Mouse (Mus musculus) liver, embryonic 12.5 days (tissue): ENCODE measurements around the gene Naaladl2. TPM values are rescaled to one million over a fixed set of nuclear protein-coding genes. Genes with fewer than 3 reads are reported as not detected.
"Not testable (repeated sequence)": the region's sequence is repeated elsewhere in the genome, so short reads cannot be mapped to it uniquely, and the experiment has no call there.

Source experiments
- ATAC-seq: fragments of 200-750 bp; cut with Nextera tagmentation; 2 replicates; pipeline ENCODE4 v1.8.0; 2017; ENCODE audit warnings: moderate number of reproducible peaks, mild to moderate bottlenecking, moderate library complexity
- H3K27ac ChIP-seq: fragments of 300-500 bp; sonication (generic); 2 replicates; pipeline ENCODE4 v1.5.1; 2016; ENCODE audit warnings: mild to moderate bottlenecking
- H3K27me3 ChIP-seq: fragments of 300-500 bp; sonication (generic); replicated peaks from 2 replicates; pipeline ENCODE4 v1.6.1; 2016; ENCODE audit warnings: mild to moderate bottlenecking, moderate library complexity
- H3K36me3 ChIP-seq: fragments of 300-500 bp; sonication (generic); 2 replicates; pipeline ENCODE4 v1.6.1; 2016; ENCODE audit warnings: mild to moderate bottlenecking, moderate library complexity
- H3K4me1 ChIP-seq: fragments of 300-500 bp; sonication (generic); 2 replicates; pipeline ENCODE4 v1.6.1; 2016
- H3K4me2 ChIP-seq: fragments of 300-500 bp; sonication (generic); 2 replicates; pipeline ENCODE4 v1.6.1; 2016; ENCODE audit warnings: mild to moderate bottlenecking, moderate library complexity
- H3K4me3 ChIP-seq: fragments of 300-500 bp; sonication (generic); 2 replicates; pipeline ENCODE4 v1.5.1; 2016; ENCODE audit warnings: mild to moderate bottlenecking, moderate library complexity
- H3K9ac ChIP-seq: fragments of 300-500 bp; sonication (generic); 2 replicates; pipeline ENCODE4 v1.6.1; 2016; ENCODE audit warnings: mild to moderate bottlenecking, moderate library complexity
- H3K9me3 ChIP-seq: fragments of 300-500 bp; sonication (generic); replicated peaks from 2 replicates; pipeline ENCODE4 v1.6.1; 2016; ENCODE audit warnings: mild to moderate bottlenecking, moderate library complexity
- WGBS: fragments of 180-500 bp; shearing (Covaris S2); methylation state at CpG from one replicate; pipeline ENCODE4 v1.1.7; 2016; ENCODE audit not compliant: insufficient replicate concordance; 5-methylcytosine and 5-hydroxymethylcytosine counted together
- polyA plus RNA-seq: library from polyadenylated mRNA; unstranded; fragments of >200 nt; fragmentation: Nextera tagmentation; extraction: Ambion mirVana; gene quantifications from 2 replicates; pipeline ENCODE4 v1.2.1, GENCODE M21; 2016

Naaladl2 gene
- polyA plus RNA-seq, 1 experiment from 2014 or later: 0.25 TPM

DNA sequence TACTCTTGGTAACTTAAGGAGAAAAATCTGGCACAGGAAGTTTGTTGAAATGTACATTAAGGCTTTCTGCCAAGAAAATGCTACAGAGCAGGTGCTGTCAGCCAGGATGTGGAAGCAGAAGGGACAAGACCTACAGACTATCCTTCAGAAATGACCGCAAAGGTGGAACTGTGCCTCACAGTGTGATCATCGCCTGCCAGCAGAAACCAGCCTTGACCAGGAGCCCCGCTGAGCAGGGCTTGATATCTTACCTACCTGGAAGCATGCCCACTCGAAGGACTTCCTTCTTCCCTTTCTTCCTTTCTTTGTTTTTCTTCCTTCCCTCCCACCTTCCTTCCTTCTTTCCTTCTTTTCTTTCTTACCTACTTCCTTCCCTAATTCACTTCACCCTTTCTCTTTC is 69.8 kb downstream of the Naaladl2 start:
- 44% methylated on average over 4 of the region's 4 CpGs for WGBS
- no peak for ATAC-seq

DNA sequence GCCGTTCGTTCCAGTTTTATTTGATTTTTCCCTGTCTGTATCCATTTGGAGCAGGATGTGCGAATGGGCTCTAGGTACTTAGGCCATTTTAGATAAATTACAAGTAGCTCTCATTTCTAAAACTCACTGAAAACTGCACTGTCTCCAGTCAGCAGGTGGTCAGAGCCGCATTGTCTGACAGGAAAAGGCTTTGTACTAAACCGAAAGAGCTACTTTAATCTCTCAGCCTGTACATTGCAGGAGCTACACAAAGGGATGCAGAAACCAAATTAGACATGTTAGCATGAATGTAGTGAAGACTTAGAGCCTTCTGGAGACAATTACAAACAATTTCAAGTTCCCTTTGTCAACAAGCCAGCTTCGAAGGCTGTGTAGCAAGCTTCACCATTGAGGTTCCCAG is 70.2 kb downstream of the Naaladl2 start:
- Histone ChIP-seq H3K4me3 (no peak overlapping the region), H3K4me2 (no peak overlapping the region), H3K9ac (no peak overlapping the region), H3K27ac (no peak overlapping the region), H3K36me3 (no peaks in the 10 kb centered on the region), H3K4me1 (no peaks in the 10 kb centered on the region), H3K9me3 (no peaks in the 10 kb centered on the region), H3K27me3 (no peaks in the 10 kb centered on the region)
- WGBS: 69% methylated on average over 6 of the region's 6 CpGs
- no peak for ATAC-seq

More for the DNA sequence above, 69.8 kb downstream of the Naaladl2 start:
- no peak overlapping the region for H3K27ac ChIP-seq
- no peak overlapping the region for H3K4me3 ChIP-seq
- H3K36me3 ChIP-seq: no peaks in the 10 kb centered on the region
- no peak overlapping the region for H3K4me2 ChIP-seq
- H3K27me3 ChIP-seq: no peaks in the 10 kb centered on the region
- no peak overlapping the region for H3K9ac ChIP-seq
- no peaks in the 10 kb centered on the region for H3K4me1 ChIP-seq
- H3K9me3 ChIP-seq: no peaks in the 10 kb centered on the region

GRCm38 (mm10) chr3:25063217-25063616 is 80.8 kb downstream of the Naaladl2 start:
- H3K4me2 ChIP-seq: no peak overlapping the region
- H3K4me1 ChIP-seq: no peaks in the 10 kb centered on the region
- no peaks in the 10 kb centered on the region for H3K9me3 ChIP-seq
- H3K9ac ChIP-seq: no peak overlapping the region
- no peak for ATAC-seq
- no peaks in the 10 kb centered on the region for H3K36me3 ChIP-seq
- no peak overlapping the region for H3K4me3 ChIP-seq
- H3K27ac ChIP-seq: no peak overlapping the region
- 64% methylated on average over 4 of the region's 4 CpGs for WGBS
- no peaks in the 10 kb centered on the region for H3K27me3 ChIP-seq

DNA sequence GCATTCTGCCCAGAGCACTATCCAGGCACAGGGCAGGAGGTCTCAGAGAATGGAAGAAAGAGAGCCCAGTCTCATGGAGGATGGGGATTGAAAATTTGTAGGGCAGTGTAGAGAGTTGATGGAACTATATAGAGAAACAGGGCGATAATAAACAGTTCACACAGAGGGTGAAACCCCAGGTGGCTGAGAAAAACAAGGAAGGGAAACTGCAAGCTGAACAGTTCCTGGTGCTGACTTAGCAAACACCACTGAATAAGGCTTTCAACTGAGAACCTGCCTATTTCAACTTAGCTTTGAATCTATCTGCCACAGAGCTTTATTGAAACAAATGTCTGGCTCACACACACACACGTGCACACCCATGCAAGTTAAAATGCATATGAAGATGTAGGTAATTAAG is 91.1 kb downstream of the Naaladl2 start:
- WGBS: 15% methylated on average over 2 of the region's 2 CpGs
- ATAC-seq: no peak
- Histone ChIP-seq H3K9me3 (no peaks in the 10 kb centered on the region), H3K27ac (no peak overlapping the region), H3K4me2 (no peak overlapping the region), H3K36me3 (no peaks in the 10 kb centered on the region), H3K9ac (no peak overlapping the region), H3K4me3 (no peak overlapping the region), H3K4me1 (no peaks in the 10 kb centered on the region), H3K27me3 (no peaks in the 10 kb centered on the region)

GRCm38 (mm10) chr3:25019972-25020371 is 124.1 kb downstream of the Naaladl2 start:
- Histone ChIP-seq H3K4me3 (no peak overlapping the region), H3K36me3 (no peaks in the 10 kb centered on the region), H3K9ac (no peak overlapping the region), H3K4me1 (no peaks in the 10 kb centered on the region), H3K4me2 (no peak overlapping the region), H3K9me3 (no peaks in the 10 kb centered on the region), H3K27ac (no peak overlapping the region), H3K27me3 (no peaks in the 10 kb centered on the region)
- no peak for ATAC-seq
- 62% methylated on average over 5 of the region's 5 CpGs for WGBS

GRCm38 (mm10) chr3:25010751-25011150 is 133.3 kb downstream of the Naaladl2 start:
- no peak overlapping the region for H3K27ac ChIP-seq
- no peaks in the 10 kb centered on the region for H3K4me1 ChIP-seq
- no peak for ATAC-seq
- 82% methylated on average over 1 of the region's 1 CpGs for WGBS
- H3K4me2 ChIP-seq: no peak overlapping the region
- H3K36me3 ChIP-seq: no peaks in the 10 kb centered on the region
- H3K9ac ChIP-seq: no peak overlapping the region
- no peak overlapping the region for H3K4me3 ChIP-seq
- no peaks in the 10 kb centered on the region for H3K27me3 ChIP-seq
- no peaks in the 10 kb centered on the region for H3K9me3 ChIP-seq

DNA sequence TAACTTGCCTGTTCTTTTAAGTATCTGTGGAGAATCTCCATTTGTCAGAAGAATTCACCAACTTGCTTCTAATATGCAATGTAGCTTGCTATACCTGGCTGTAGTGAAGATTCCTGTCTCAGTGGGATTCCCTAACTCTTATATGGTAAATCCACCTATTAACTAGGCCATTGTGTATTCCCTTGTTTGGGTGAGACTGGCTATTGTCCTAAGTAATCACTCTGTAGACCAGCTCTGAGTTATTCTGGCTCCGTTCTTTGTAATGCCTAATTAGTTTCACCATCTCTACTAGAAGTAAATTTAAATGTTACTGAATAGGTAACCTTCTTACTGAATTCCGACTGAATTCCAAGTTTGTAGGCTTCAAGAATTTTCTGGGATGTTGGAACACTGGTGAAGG is 137.3 kb downstream of the Naaladl2 start:
- H3K4me3 ChIP-seq, H3K27me3 ChIP-seq, H3K36me3 ChIP-seq, ATAC-seq, H3K9me3 ChIP-seq, H3K4me1 ChIP-seq, H3K9ac ChIP-seq, H3K27ac ChIP-seq, H3K4me2 ChIP-seq: not testable (repeated sequence)
- WGBS: 51% methylated on average over 2 of the region's 2 CpGs

DNA sequence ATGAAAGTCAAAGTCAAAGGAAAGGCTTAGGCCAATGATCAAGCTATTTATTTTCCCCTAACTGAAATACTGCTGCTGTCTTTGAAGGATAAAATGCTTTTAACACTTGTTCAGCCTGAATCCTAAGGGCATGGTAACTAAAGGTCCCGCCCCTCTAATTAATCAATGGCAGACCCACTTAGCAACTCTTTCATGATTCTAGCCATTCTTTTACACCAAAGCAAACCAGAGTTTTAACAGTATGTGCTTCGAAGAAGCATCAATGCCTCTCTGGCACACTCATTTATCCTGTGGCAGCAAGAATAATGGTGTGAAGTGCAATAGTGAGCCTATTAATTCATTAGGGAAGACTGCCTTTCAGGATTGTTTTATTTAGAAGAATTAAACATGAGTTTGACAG is 151.5 kb downstream of the Naaladl2 start:
- H3K27me3 ChIP-seq: no peaks in the 10 kb centered on the region
- H3K36me3 ChIP-seq: no peaks in the 10 kb centered on the region
- no peak overlapping the region for H3K4me2 ChIP-seq
- WGBS: 49% methylated on average over 2 of the region's 2 CpGs
- ATAC-seq: no peak
- H3K4me3 ChIP-seq: no peak overlapping the region
- no peak overlapping the region for H3K27ac ChIP-seq
- no peak overlapping the region for H3K9ac ChIP-seq
- H3K4me1 ChIP-seq: no peaks in the 10 kb centered on the region
- H3K9me3 ChIP-seq: no peaks in the 10 kb centered on the region

DNA sequence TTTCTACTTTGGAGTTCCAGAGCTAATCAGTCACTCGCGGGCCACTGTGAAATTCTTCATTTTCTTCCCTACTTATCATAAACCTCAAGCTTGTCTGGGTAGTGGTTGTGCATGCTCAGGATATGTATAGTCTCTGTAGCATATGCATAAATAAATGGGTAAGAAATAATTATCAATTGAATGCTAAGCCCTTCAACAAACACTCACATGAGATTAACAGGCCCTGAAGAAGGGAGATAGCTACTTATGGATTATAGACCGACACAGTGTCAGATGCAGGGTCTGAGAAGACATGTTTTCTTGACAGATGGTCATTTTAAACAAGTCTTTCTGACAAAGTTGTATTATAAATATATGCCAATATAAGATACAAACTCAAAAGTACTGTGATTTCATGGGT is 152.0 kb downstream of the Naaladl2 start:
- no peak overlapping the region for H3K9ac ChIP-seq
- no peaks in the 10 kb centered on the region for H3K9me3 ChIP-seq
- WGBS: 75% methylated on average over 3 of the region's 3 CpGs
- H3K27ac ChIP-seq: no peak overlapping the region
- no peak overlapping the region for H3K4me2 ChIP-seq
- ATAC-seq: no peak
- H3K4me1 ChIP-seq: no peaks in the 10 kb centered on the region
- H3K36me3 ChIP-seq: no peaks in the 10 kb centered on the region
- H3K4me3 ChIP-seq: no peak overlapping the region
- no peaks in the 10 kb centered on the region for H3K27me3 ChIP-seq

GRCm38 (mm10) chr3:24982111-24982510 is 161.9 kb downstream of the Naaladl2 start:
- no peak for ATAC-seq
- no peak overlapping the region for H3K9ac ChIP-seq
- no peak overlapping the region for H3K4me2 ChIP-seq
- H3K27me3 ChIP-seq: no peaks in the 10 kb centered on the region
- no peak overlapping the region for H3K27ac ChIP-seq
- 67% methylated on average over 4 of the region's 4 CpGs for WGBS
- no peaks in the 10 kb centered on the region for H3K4me1 ChIP-seq
- no peaks in the 10 kb centered on the region for H3K9me3 ChIP-seq
- H3K36me3 ChIP-seq: no peaks in the 10 kb centered on the region
- H3K4me3 ChIP-seq: no peak overlapping the region

DNA sequence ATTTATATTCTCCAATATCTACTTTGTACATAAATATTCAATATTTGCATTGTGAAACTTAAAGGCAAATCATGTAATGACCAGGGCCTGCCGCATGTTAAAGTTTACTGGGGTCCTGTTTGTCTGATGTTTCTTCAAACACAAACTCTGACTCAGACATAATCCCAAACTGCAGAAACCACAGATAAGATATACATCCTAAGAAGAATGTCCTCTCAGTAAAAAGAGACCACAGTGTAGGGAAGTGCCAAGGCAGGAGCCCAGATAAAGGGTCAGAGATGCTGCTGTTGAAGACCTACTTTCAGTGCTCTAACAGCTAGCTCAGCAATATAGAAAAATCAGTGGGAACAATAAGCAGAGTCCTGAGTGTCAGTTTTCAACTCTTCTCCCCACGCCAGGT is 201.9 kb downstream of the Naaladl2 start:
- no peak overlapping the region for H3K4me2 ChIP-seq
- no peaks in the 10 kb centered on the region for H3K36me3 ChIP-seq
- 60% methylated on average over 2 of the region's 2 CpGs for WGBS
- no peak overlapping the region for H3K4me3 ChIP-seq
- no peaks in the 10 kb centered on the region for H3K27me3 ChIP-seq
- H3K9ac ChIP-seq: no peak overlapping the region
- ATAC-seq: no peak
- H3K9me3 ChIP-seq: no peaks in the 10 kb centered on the region
- H3K4me1 ChIP-seq: no peaks in the 10 kb centered on the region
- no peak overlapping the region for H3K27ac ChIP-seq

DNA sequence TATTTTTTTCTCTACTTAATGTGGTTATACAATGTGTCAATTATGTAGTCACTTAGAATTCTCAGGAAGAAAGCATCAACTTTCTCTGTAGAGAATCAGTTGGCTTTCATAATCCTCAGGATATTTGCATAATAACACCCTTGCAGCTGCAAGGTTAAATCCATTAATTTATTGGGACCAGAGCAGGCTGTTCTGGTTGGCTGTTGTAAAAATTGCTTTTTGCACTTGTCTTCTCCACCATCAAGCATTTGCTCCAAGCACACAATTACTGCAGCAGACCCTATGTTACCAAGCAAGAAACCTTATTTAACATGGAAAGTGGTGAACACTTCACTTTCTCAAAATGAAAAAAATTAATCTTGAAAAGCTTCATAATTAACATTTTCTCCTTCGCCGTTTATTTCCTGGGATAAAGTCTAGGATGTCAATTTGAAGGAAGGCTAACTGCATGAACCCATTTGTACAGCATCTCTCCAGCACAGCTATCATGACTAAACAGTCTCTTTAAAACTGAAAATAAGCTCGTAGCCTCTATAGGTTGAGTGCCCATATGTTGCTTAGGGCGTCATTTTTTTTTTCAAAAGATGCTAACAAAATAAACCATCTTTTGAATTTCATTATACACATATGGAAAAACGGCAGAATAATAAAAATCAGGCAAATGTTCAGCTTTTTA is 205.4 kb downstream of the Naaladl2 start:
- no peaks in the 10 kb centered on the region for H3K4me1 ChIP-seq
- WGBS: 67% methylated on average over 5 of the region's 5 CpGs
- H3K4me3 ChIP-seq: no peak overlapping the region
- H3K4me2 ChIP-seq: no peak overlapping the region
- no peaks in the 10 kb centered on the region for H3K36me3 ChIP-seq
- H3K27ac ChIP-seq: no peak overlapping the region
- ATAC-seq: no peak
- no peak overlapping the region for H3K9ac ChIP-seq
- no peaks in the 10 kb centered on the region for H3K9me3 ChIP-seq
- no peaks in the 10 kb centered on the region for H3K27me3 ChIP-seq

DNA sequence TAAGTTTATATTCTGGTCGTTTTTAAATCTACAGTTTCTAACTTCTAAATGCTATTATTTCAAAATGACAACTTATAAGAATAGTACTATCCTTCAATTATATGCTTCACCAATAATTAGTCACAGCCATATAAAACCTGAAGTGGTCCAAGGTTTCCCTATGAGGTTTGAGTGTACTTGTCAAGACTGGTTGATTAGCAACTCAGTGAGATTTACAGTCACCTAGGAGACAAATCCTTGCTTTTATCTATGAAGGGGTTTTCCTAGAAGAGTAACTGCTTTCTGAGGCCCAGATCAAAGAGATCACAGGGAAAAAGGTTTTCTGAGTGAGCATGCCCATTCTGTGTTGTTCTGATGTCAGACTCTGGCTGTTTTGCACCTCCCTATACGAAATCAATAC is 222.2 kb downstream of the Naaladl2 start:
- Histone ChIP-seq H3K4me2 (no peak overlapping the region), H3K36me3 (no peaks in the 10 kb centered on the region), H3K4me3 (no peak overlapping the region), H3K4me1 (no peaks in the 10 kb centered on the region), H3K9me3 (no peaks in the 10 kb centered on the region), H3K27me3 (no peaks in the 10 kb centered on the region), H3K27ac (no peak overlapping the region), H3K9ac (no peak overlapping the region)
- 30% methylated on average over 2 of the region's 2 CpGs for WGBS
- no peak for ATAC-seq
